Mouse (Mus musculus): ENCODE results near the gene E2f6.

- TF ChIP-seq GATA1 (IDR thresholded peaks at IDR 0.05; ENCODE audit: borderline replicate concordance, low read length) (no peak), FLI1 (IDR thresholded peaks at IDR 0.05; ENCODE audit: low read length) (no peak)
Measured at GRCm38 (mm10) chr12:16822181-16822734, 11.5 kb downstream of the E2f6 start.

All from megakaryocyte, embryonic 14.5 days (primary cell).